Mouse (Mus musculus) cortical plate, adult 2 months (tissue): ENCODE data around the gene Sphk2. TPM values are rescaled to one million over a fixed set of nuclear protein-coding genes. Genes with fewer than 3 reads are reported as not detected.

Source experiments
- H3K27ac ChIP-seq: fragments of 200-500 bp; 2 replicates; pipeline ENCODE4 v1.5.1; 2012; ENCODE audit warnings: low read length, control low read depth, inconsistent platforms; ENCODE audit not compliant: insufficient read depth
- H3K4me1 ChIP-seq: fragments of 200-500 bp; 2 replicates; pipeline ENCODE4 v1.6.1; 2011; ENCODE audit warnings: low read length; ENCODE audit not compliant: control insufficient read depth, insufficient read depth
- H3K4me3 ChIP-seq: fragments of 200-500 bp; 2 replicates; pipeline ENCODE4 v1.5.1; 2011; ENCODE audit warnings: mild to moderate bottlenecking, low read length, control low read depth; ENCODE audit not compliant: insufficient read depth
- CTCF ChIP-seq: fragments of 200-500 bp; IDR thresholded peaks from 2 replicates; pipeline ENCODE4 v1.5.1; 2011; ENCODE audit warnings: mild to moderate bottlenecking, control low read depth, low read length; ENCODE audit not compliant: insufficient read depth; ENCODE audit errors: extremely low read depth
- POLR2A ChIP-seq: fragments of 200-500 bp; IDR thresholded peaks from 2 replicates; pipeline ENCODE4 v1.6.1; 2011; ENCODE audit warnings: mild to moderate bottlenecking, low read length, control low read depth; ENCODE audit not compliant: insufficient read depth; ENCODE audit errors: extremely low read depth
- polyA plus RNA-seq: library from polyadenylated mRNA; depleted of rRNA; stranded (reverse); fragments of >200 nt; gene quantifications from 2 replicates; pipeline ENCODE4 v1.2.3, GENCODE M21; 2012; rRNA removed

The Sphk2 gene
- 22.5 and 23.5 TPM in 2 replicates for polyA plus RNA-seq

- Histone ChIP-seq H3K4me3 (peak within 1 kb of the TSS; percentile 82), H3K27ac (peak within 1 kb of the TSS; percentile 61), H3K4me1 (peaks cover 5% of the 10 kb centered on the region; the same call in 1 of the 2 replicates)
- TF ChIP-seq POLR2A (peak; percentile 96), CTCF (no peak)
Measured at GRCm38 (mm10) chr7:45717918-45718297, at the start of gene Sphk2. Gene Sphk2 (minus strand): TSS chr7:45718002.

GRCm38 (mm10) chr7:45767500-45767899, 49.7 kb upstream of the Sphk2 start:
- no peak for TF ChIP-seq POLR2A
- no peak for TF ChIP-seq CTCF
- H3K4me1 ChIP-seq: no peaks in the 10 kb centered on the region
- H3K4me3 ChIP-seq: no peak overlapping the region
- no peak overlapping the region for H3K27ac ChIP-seq

GRCm38 (mm10) chr7:45766764-45767163, 49.0 kb upstream of the Sphk2 start:
- no peak overlapping the region for H3K4me3 ChIP-seq
- H3K4me1 ChIP-seq: no peaks in the 10 kb centered on the region
- TF ChIP-seq CTCF (no peak), POLR2A (no peak)
- no peak overlapping the region for H3K27ac ChIP-seq

GRCm38 (mm10) chr7:45765995-45766394, 48.2 kb upstream of the Sphk2 start:
- no peaks in the 10 kb centered on the region for H3K4me1 ChIP-seq
- no peak overlapping the region for H3K4me3 ChIP-seq
- no peak overlapping the region for H3K27ac ChIP-seq
- TF ChIP-seq CTCF (no peak), POLR2A (no peak)

GRCm38 (mm10) chr7:45760151-45760550, 42.3 kb upstream of the Sphk2 start:
- TF ChIP-seq CTCF (no peak), POLR2A (no peak)
- no peaks in the 10 kb centered on the region for H3K4me1 ChIP-seq
- H3K27ac ChIP-seq: no peak overlapping the region
- H3K4me3 ChIP-seq: no peak overlapping the region

- Histone ChIP-seq H3K27ac (no peak overlapping the region), H3K4me1 (no peaks in the 10 kb centered on the region), H3K4me3 (no peak overlapping the region)
- TF ChIP-seq POLR2A (no peak), CTCF (no peak)
Measured at GRCm38 (mm10) chr7:45759400-45759799, 41.6 kb upstream of the Sphk2 start.

- no peak overlapping the region for H3K27ac ChIP-seq
- no peaks in the 10 kb centered on the region for H3K4me1 ChIP-seq
- TF ChIP-seq CTCF: no peak
- TF ChIP-seq POLR2A: no peak
- H3K4me3 ChIP-seq: no peak overlapping the region
Measured at GRCm38 (mm10) chr7:45755703-45756102, 37.9 kb upstream of the Sphk2 start.

GRCm38 (mm10) chr7:45750162-45750561, 32.4 kb upstream of the Sphk2 start:
- Histone ChIP-seq H3K4me3 (no peak overlapping the region), H3K27ac (no peak overlapping the region), H3K4me1 (peaks cover 4% of the 10 kb centered on the region; the same call in 1 of the 2 replicates)
- TF ChIP-seq CTCF (no peak), POLR2A (no peak)

GRCm38 (mm10) chr7:45749401-45749800, 31.6 kb upstream of the Sphk2 start:
- Histone ChIP-seq H3K4me3 (no peak overlapping the region), H3K4me1 (peaks cover 4% of the 10 kb centered on the region; the same call in 1 of the 2 replicates), H3K27ac (no peak overlapping the region)
- TF ChIP-seq CTCF: no peak
- TF ChIP-seq POLR2A: no peak

- H3K4me3 ChIP-seq: no peak overlapping the region
- H3K4me1 ChIP-seq: peaks cover 4% of the 10 kb centered on the region; the same call in 1 of the 2 replicates
- H3K27ac ChIP-seq: no peak overlapping the region
- TF ChIP-seq CTCF (no peak), POLR2A (no peak)
Measured at GRCm38 (mm10) chr7:45748110-45748509, 30.3 kb upstream of the Sphk2 start.
